Comparison of ENCODE assay signal across 20 mouse cellular contexts in the genomic region with DNA sequence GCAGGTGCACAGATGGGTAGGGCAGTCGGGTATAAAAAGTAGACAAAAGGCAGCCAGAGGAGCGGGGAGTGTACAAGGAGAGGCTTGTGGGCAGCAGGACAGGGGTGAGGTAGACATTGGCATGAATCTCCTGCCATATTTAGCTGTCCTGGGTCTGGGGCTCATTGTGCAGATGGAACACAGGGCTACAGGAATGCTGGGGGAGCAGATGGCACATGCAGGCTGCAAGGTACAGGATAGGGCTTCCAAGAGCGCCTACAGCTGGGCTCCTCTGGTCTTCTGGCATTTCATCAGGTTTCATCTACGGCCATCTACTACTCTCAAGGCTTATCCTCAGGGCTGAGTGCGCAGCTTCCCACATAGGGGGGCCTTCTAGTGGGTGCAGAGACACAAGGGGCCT. TPM values are rescaled to one million over a fixed set of nuclear protein-coding genes. Genes with fewer than 3 reads are reported as not detected.
DNase-seq lines count a peak whose midpoint lies in the region; ATAC-seq and TF ChIP-seq lines count a peak whose summit lies in the region.
"Had no signal": no experiment of that assay in that cellular context is flagged by ENCODE, and none has a peak within 500 bp of the region (broad histone marks: within the 10 kb centered on the region; RNA-seq: fewer than 3 reads in every experiment).

No protein-coding gene starts in this region.

- no peak overlapping the region for H3K4me3 ChIP-seq in layer of hippocampus, adult 2 months
- H3K4me3 ChIP-seq: forebrain, embryonic 13.5 days; hindbrain, embryonic 12.5 days; limb, embryonic 10.5 days had no signal

- H3K27ac ChIP-seq in layer of hippocampus, adult 2 months = peak overlapping the region; percentile 78
- H3K27ac ChIP-seq: forebrain, embryonic 13.5 days; hindbrain, embryonic 12.5 days; limb, embryonic 10.5 days had no signal

- no peak for TF ChIP-seq CTCF in layer of hippocampus, adult 2 months (conservative IDR thresholded peaks at IDR 0.05)

- ATAC-seq in cerebellum, adult (ENCODE audit: insufficient number of reproducible peaks, low FRiP score, low TSS enrichment) = peak; percentile 64; the same call in 1 of the 2 replicates
- ATAC-seq: forebrain, embryonic 13.5 days had no signal

- DNase-seq in layer of hippocampus, adult 2 months (ENCODE audit: low spot score in 2 of 2) = no peak
- no peak for DNase-seq in layer of hippocampus, postnatal 36 days
- peak; percentile 60 to 64 for DNase-seq in cerebellum, adult 18-20 months
- peak; percentile 34 to 51 for DNase-seq in cerebellum, postnatal 36 days
- DNase-seq in adrenal gland, adult (ENCODE audit: inconsistent age in 2 of 2, low spot score in 1 of 2) = no peak
- no peak for DNase-seq in adrenal gland, postnatal 4 days (ENCODE audit: low spot score in 2 of 2)
- DNase-seq: adrenal gland, postnatal 36 days; gastrocnemius, postnatal 10 days; kidney, adult 11 months; kidney, postnatal 10 days; lung, adult 2 months; lung, postnatal 36 days; right cerebral cortex, adult 18-20 months; thymus, adult 2 months had no signal

RNA-seq across cellular contexts. Expression of a gene that starts 29.9 kb away (rescaled TPM):
- 10 to 100 TPM; 12.8 to 18.1 TPM for total RNA-seq in layer of hippocampus, adult 2 months (2021)
- 10 to 100 TPM; 10.5 to 12.3 TPM for total RNA-seq in layer of hippocampus, postnatal 36 days (2021)
- total RNA-seq in adrenal gland, postnatal 4 days (2021) = 10 to 100 TPM in 1 of 2 experiments, 1 to 10 TPM in 1; 9.6 to 13.5 TPM

RNA-seq across cellular contexts. Expression of a gene that starts 33.2 kb away (rescaled TPM):
- 100 to 1,000 TPM; 132 to 144 TPM for total RNA-seq in layer of hippocampus, adult 2 months (2021)
- 100 to 1,000 TPM; 107 to 130 TPM for total RNA-seq in layer of hippocampus, postnatal 36 days (2021)
- total RNA-seq in adrenal gland, postnatal 4 days (2021) = 1 to 10 TPM; 4.0 to 5.0 TPM
- total RNA-seq: ES-E14 had no signal

RNA-seq across cellular contexts. Expression of a gene that starts 37.1 kb away (rescaled TPM):
- total RNA-seq in layer of hippocampus, adult 2 months (2021) = under 1 TPM; 0.51 to 0.71 TPM
- under 1 TPM; 0.46 to 0.77 TPM for total RNA-seq in layer of hippocampus, postnatal 36 days (2021)
- total RNA-seq in adrenal gland, postnatal 4 days (2021) = 1 to 10 TPM in 1 of 2 experiments, under 1 TPM in 1; 0.59 to 1.8 TPM
- total RNA-seq: adrenal gland, postnatal 36 days; ES-E14; heart, adult 8-10 months had no signal

RNA-seq across cellular contexts. Expression of a gene that starts 56.0 kb away (rescaled TPM):
- total RNA-seq in layer of hippocampus, adult 2 months (2021) = 1 to 10 TPM in 1 of 2 experiments, under 1 TPM in 1; 0.46 to 1.4 TPM
- total RNA-seq in layer of hippocampus, postnatal 36 days (2021) = under 1 TPM; 0.25 to 0.48 TPM
- total RNA-seq in adrenal gland, postnatal 4 days (2021) = 100 to 1,000 TPM; 515 to 549 TPM
- total RNA-seq: ES-E14 had no signal

Comparison
In these comparisons a context has a peak if more than half of its experiments do, and no peak if none do; other contexts are left out.
1. DNase-seq: peak in cerebellum, adult 18-20 months (2 of 2) and cerebellum, postnatal 36 days (2 of 2); none in layer of hippocampus, adult 2 months (0 of 2), layer of hippocampus, postnatal 36 days (0 of 2), adrenal gland, adult (0 of 2) and adrenal gland, postnatal 4 days (0 of 2).
2. RNA of a gene that starts 33.2 kb away (total RNA-seq): 132 to 144 TPM in layer of hippocampus, adult 2 months and 107 to 130 TPM in layer of hippocampus, postnatal 36 days; 4.0 to 5.0 TPM in adrenal gland, postnatal 4 days; every median in the first group is over 10 times any median in the second.